ENCODE assay signal across 9 mouse cellular contexts in genomic region chr13:111996910-111997309, GRCm38 (mm10).
A peak's percentile ranks its signal among the peaks of the same experiment; 100 is the strongest.
DNase-seq lines count a peak whose midpoint lies in the region; ATAC-seq and TF ChIP-seq lines count a peak whose summit lies in the region.
"Had no signal": no experiment of that assay in that cellular context is flagged by ENCODE, and none has a peak within 500 bp of the region (broad histone marks: within the 10 kb centered on the region; RNA-seq: fewer than 3 reads in every experiment).

No protein-coding gene starts in this region.

- TF ChIP-seq EP300 in liver, postnatal 0 days (IDR thresholded peaks at IDR 0.05; ENCODE audit: low read depth), result no peak

- no peaks in the 10 kb centered on the region for H3K27me3 ChIP-seq in lung, embryonic 14.5 days (ENCODE audit: insufficient read depth, low read length)
- no peaks in the 10 kb centered on the region for H3K27me3 ChIP-seq in liver, postnatal 0 days (ENCODE audit: insufficient read depth, low read length)

- peak; percentile 76 for DNase-seq in lung, embryonic 14.5 days
- DNase-seq in lung, adult 18-20 months, result no peak
- peak; percentile 75 to 80 for DNase-seq in cerebellum, adult 18-20 months
- DNase-seq in heart, postnatal 14 days, result peak; percentile 64 to 72
- DNase-seq in layer of hippocampus, postnatal 36 days, result peak; percentile 23 to 47
- peak; percentile 64 for DNase-seq in testis, postnatal 14 days (ENCODE audit: low spot score)
- DNase-seq in spleen, postnatal 36 days (ENCODE audit: low spot score in 2 of 2), result no peak
- no peak for DNase-seq in liver, postnatal 0 days

- H3K4me1 ChIP-seq in lung, embryonic 14.5 days (ENCODE audit: insufficient read depth), result peaks cover 20% of the 10 kb centered on the region
- peaks cover 22% of the 10 kb centered on the region for H3K4me1 ChIP-seq in liver, postnatal 0 days (ENCODE audit: insufficient read depth)

- 0 out of 2 replicates have a peak overlapping the region, but pooled peaks have one; percentile 27 for H3K27ac ChIP-seq in lung, embryonic 14.5 days (ENCODE audit: low read depth)
- no peak overlapping the region for H3K27ac ChIP-seq in liver, postnatal 0 days (ENCODE audit: low read depth)
- H3K27ac ChIP-seq: left cerebral cortex, adult 2 months had no signal

- WGBS in lung, embryonic 14.5 days, result 43% methylated on average over 11 of the region's 11 CpGs
- WGBS in liver, postnatal 0 days (ENCODE audit: insufficient replicate concordance), result 75% methylated on average over 11 of the region's 11 CpGs

- ATAC-seq in lung, embryonic 14.5 days (ENCODE audit: insufficient read depth), result peak; percentile 45
- no peak for ATAC-seq in liver, postnatal 0 days

- H3K9me3 ChIP-seq in lung, embryonic 14.5 days (ENCODE audit: low read depth, low read length), result no peaks in the 10 kb centered on the region
- no peaks in the 10 kb centered on the region for H3K9me3 ChIP-seq in liver, postnatal 0 days (ENCODE audit: low read length)

- no peak overlapping the region for H3K9ac ChIP-seq in lung, embryonic 14.5 days
- H3K9ac ChIP-seq in liver, postnatal 0 days (replicated peaks), result no peak overlapping the region

- H3K4me3 ChIP-seq in lung, embryonic 14.5 days (ENCODE audit: low read depth, low read length), result no peak overlapping the region
- H3K4me3 ChIP-seq in liver, postnatal 0 days (ENCODE audit: low read depth, low read length), result no peak overlapping the region
- H3K4me3 ChIP-seq: left cerebral cortex, adult 2 months had no signal

- no peak for TF ChIP-seq CTCF in lung, embryonic 14.5 days (IDR thresholded peaks at IDR 0.05; ENCODE audit: low read depth)
- TF ChIP-seq CTCF in liver, postnatal 0 days (IDR thresholded peaks at IDR 0.05; ENCODE audit: low read depth), result no peak

- intact Hi-C loops in heart, postnatal 14 days (cut with DNase I), result no loop called here

- H3K36me3 ChIP-seq in lung, embryonic 14.5 days (ENCODE audit: insufficient read depth), result no peaks in the 10 kb centered on the region
- H3K36me3 ChIP-seq in liver, postnatal 0 days (replicated peaks; ENCODE audit: insufficient read depth, low read length), result no peaks in the 10 kb centered on the region

- no peak overlapping the region for H3K4me2 ChIP-seq in lung, embryonic 14.5 days
- no peak overlapping the region for H3K4me2 ChIP-seq in liver, postnatal 0 days (ENCODE audit: low read depth, low read length)

Comparison
In these comparisons a context has a peak if more than half of its experiments do, and no peak if none do; other contexts are left out.
1. DNase-seq: peak in lung, embryonic 14.5 days (single experiment), cerebellum, adult 18-20 months (2 of 2), heart, postnatal 14 days (2 of 2), layer of hippocampus, postnatal 36 days (2 of 2) and testis, postnatal 14 days (single experiment); none in lung, adult 18-20 months (0 of 2), spleen, postnatal 36 days (0 of 2) and liver, postnatal 0 days (single experiment).